Mouse (Mus musculus) midbrain, embryonic 13.5 days (tissue): ENCODE measurements around the gene Gm973. TPM values are rescaled to one million over a fixed set of nuclear protein-coding genes. Genes with fewer than 3 reads are reported as not detected.

Source experiments
- ATAC-seq: fragments of 200-750 bp; cut with Nextera tagmentation; 2 replicates; pipeline ENCODE4 v1.8.0; 2017; ENCODE audit warnings: mild to moderate bottlenecking, moderate TSS enrichment, moderate library complexity
- H3K27ac ChIP-seq: fragments of 300-500 bp; sonication (generic); 2 replicates; pipeline ENCODE4 v1.5.1; 2015; ENCODE audit warnings: inconsistent platforms, mild to moderate bottlenecking, moderate library complexity
- H3K27me3 ChIP-seq: fragments of 300-500 bp; sonication (generic); 2 replicates; pipeline ENCODE4 v1.6.1; 2015; ENCODE audit warnings: mild to moderate bottlenecking, inconsistent platforms
- H3K36me3 ChIP-seq: fragments of 300-500 bp; sonication (generic); 2 replicates; pipeline ENCODE4 v1.6.1; 2015; ENCODE audit warnings: mild to moderate bottlenecking, inconsistent platforms
- H3K4me1 ChIP-seq: fragments of 300-500 bp; sonication (generic); replicated peaks from 2 replicates; pipeline ENCODE4 v1.6.1; 2015; ENCODE audit warnings: inconsistent platforms
- H3K4me2 ChIP-seq: fragments of 300-500 bp; sonication (generic); replicated peaks from 2 replicates; pipeline ENCODE4 v1.6.1; 2015; ENCODE audit warnings: moderate library complexity, mild to moderate bottlenecking, inconsistent platforms
- H3K4me3 ChIP-seq: fragments of 300-500 bp; sonication (generic); replicated peaks from 2 replicates; pipeline ENCODE4 v1.5.1; 2015; ENCODE audit warnings: mild to moderate bottlenecking, inconsistent platforms
- H3K9ac ChIP-seq: fragments of 300-500 bp; sonication (generic); replicated peaks from 2 replicates; pipeline ENCODE4 v1.6.1; 2015; ENCODE audit warnings: mild to moderate bottlenecking, inconsistent platforms
- H3K9me3 ChIP-seq: fragments of 300-500 bp; sonication (generic); 2 replicates; pipeline ENCODE4 v1.6.1; 2016; ENCODE audit warnings: mild to moderate bottlenecking, inconsistent platforms
- WGBS: fragments of 180-500 bp; shearing (Covaris S2); methylation state at CpG from one replicate; pipeline ENCODE4 v1.1.7; 2015; 5-methylcytosine and 5-hydroxymethylcytosine counted together
- polyA plus RNA-seq: library from polyadenylated mRNA; unstranded; fragments of >200 nt; fragmentation: Nextera tagmentation; extraction: Ambion mirVana; gene quantifications from 2 replicates; pipeline ENCODE4 v1.2.1, GENCODE M21; 2015

The Gm973 gene
- 7.2 and 8.8 TPM in 2 replicates for polyA plus RNA-seq

DNA sequence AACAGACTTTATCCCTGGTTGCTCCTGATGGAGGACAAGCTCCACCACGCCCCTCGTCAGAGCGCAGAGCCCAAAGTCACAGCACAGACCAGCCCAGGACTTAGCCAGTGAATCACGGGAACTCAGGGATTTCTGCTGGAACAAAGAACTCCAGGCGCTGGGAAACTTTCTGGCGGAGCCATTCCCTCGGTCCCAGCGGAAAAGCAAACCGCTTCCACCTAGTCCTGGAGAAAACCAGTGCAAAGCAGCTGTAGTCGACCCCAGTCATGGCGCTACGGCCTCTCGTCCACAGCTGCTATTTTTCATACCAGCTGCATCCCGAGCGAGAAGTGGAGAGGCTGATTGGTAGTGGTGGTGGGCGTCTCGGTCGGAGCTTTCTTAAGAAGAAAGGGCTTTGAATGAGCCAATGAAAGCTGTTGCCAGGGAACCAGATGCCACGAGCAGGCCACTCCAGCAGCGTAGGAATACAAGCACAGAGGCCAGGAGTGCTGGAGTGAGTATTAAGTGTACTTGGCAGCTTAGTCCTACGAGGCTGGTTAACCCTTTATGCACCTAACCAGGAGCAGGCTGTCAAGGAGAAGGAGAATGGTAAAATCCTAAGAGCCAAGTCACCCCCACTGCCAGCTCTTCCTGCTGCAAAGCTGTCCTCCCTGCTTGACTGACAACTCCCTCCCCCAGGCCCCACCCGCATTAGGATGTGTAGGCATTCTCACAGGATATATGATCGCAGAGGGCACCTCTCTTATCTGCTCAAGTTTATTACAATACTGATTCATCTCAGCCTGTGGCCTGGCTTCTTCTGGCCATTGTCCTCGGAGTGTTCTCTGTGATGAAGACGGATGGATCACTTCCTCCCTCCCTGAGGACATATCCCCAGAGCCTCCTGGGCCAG, at the start of gene Gm973:
Gene Gm973 (plus strand): TSS at position 239 of the 892 bp plus-strand sequence.
- Histone ChIP-seq H3K27ac (peak within 1 kb of the TSS; percentile 93), H3K4me1 (peaks cover 28% of the 10 kb centered on the region), H3K9me3 (no peaks in the 10 kb centered on the region), H3K36me3 (no peaks in the 10 kb centered on the region), H3K4me2 (peak within 1 kb of the TSS; percentile 56), H3K9ac (peak within 1 kb of the TSS; percentile 63), H3K27me3 (no peaks in the 10 kb centered on the region), H3K4me3 (peak within 1 kb of the TSS; percentile 37)
- peak; percentile 98 for ATAC-seq
- WGBS = under 1% methylated on average over 25 of the region's 25 CpGs

DNA sequence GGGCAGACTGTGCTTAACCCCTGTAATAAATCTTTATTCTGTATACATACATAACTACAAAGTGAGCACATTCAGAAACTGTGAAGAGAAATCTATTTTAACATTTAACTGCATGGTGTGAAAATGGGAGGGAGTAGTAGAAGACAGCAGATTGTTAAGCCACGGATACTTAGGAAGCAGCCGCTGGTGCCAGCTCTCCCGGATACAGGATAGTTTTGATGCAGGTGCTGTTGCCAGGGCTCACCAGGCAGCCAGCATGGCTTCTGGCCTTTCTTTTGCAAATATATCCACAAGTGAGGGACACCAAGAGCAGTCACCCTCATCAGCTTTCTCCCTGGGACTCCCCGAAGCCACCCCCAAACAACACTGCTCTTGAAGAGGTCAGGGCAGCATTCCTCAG, 46.9 kb upstream of the Gm973 start:
- Histone ChIP-seq H3K4me1 (peaks cover 37% of the 10 kb centered on the region), H3K27ac (no peak overlapping the region), H3K9ac (no peak overlapping the region), H3K27me3 (no peaks in the 10 kb centered on the region), H3K9me3 (no peaks in the 10 kb centered on the region), H3K4me3 (no peak overlapping the region), H3K36me3 (no peaks in the 10 kb centered on the region), H3K4me2 (no peak overlapping the region)
- 19% methylated on average over 4 of the region's 4 CpGs for WGBS
- no peak for ATAC-seq

- H3K27ac ChIP-seq = no peak overlapping the region
- peaks cover 24% of the 10 kb centered on the region for H3K4me1 ChIP-seq
- 56% methylated on average over 4 of the region's 4 CpGs for WGBS
- no peak overlapping the region for H3K4me2 ChIP-seq
- 0 out of 2 replicates have a peak, but pooled peaks cover 3% of the 10 kb centered on the region for H3K27me3 ChIP-seq
- H3K4me3 ChIP-seq = no peak overlapping the region
- H3K36me3 ChIP-seq = no peaks in the 10 kb centered on the region
- no peak for ATAC-seq
- H3K9ac ChIP-seq = no peak overlapping the region
- no peaks in the 10 kb centered on the region for H3K9me3 ChIP-seq
Measured at GRCm38 (mm10) chr1:59470766-59471165, 45.3 kb upstream of the Gm973 start.

- ATAC-seq = peak; percentile 24; the same call in 1 of the 2 replicates
- Histone ChIP-seq H3K9me3 (no peaks in the 10 kb centered on the region), H3K27ac (no peak overlapping the region), H3K36me3 (no peaks in the 10 kb centered on the region), H3K4me2 (no peak overlapping the region), H3K4me3 (no peak overlapping the region), H3K27me3 (peaks cover 7% of the 10 kb centered on the region), H3K4me1 (peaks cover 17% of the 10 kb centered on the region), H3K9ac (no peak overlapping the region)
- WGBS = 12% methylated on average over 9 of the region's 11 CpGs
Measured at GRCm38 (mm10) chr1:59472368-59473180, 43.5 kb upstream of the Gm973 start.

GRCm38 (mm10) chr1:59473181-59473555, 42.9 kb upstream of the Gm973 start:
- 4% methylated on average over 4 of the region's 4 CpGs for WGBS
- H3K36me3 ChIP-seq = no peaks in the 10 kb centered on the region
- H3K4me1 ChIP-seq = peaks cover 17% of the 10 kb centered on the region
- no peak overlapping the region for H3K27ac ChIP-seq
- no peaks in the 10 kb centered on the region for H3K9me3 ChIP-seq
- ATAC-seq = no peak
- no peak overlapping the region for H3K4me3 ChIP-seq
- H3K4me2 ChIP-seq = no peak overlapping the region
- peaks cover 10% of the 10 kb centered on the region for H3K27me3 ChIP-seq
- H3K9ac ChIP-seq = no peak overlapping the region

GRCm38 (mm10) chr1:59475618-59476017, 40.4 kb upstream of the Gm973 start:
- Histone ChIP-seq H3K4me1 (peaks cover 20% of the 10 kb centered on the region), H3K4me3 (no peak overlapping the region), H3K9me3 (no peaks in the 10 kb centered on the region), H3K9ac (no peak overlapping the region), H3K27me3 (peaks cover 21% of the 10 kb centered on the region), H3K36me3 (no peaks in the 10 kb centered on the region), H3K4me2 (no peak overlapping the region), H3K27ac (no peak overlapping the region)
- 44% methylated on average over 2 of the region's 2 CpGs for WGBS
- no peak for ATAC-seq

DNA sequence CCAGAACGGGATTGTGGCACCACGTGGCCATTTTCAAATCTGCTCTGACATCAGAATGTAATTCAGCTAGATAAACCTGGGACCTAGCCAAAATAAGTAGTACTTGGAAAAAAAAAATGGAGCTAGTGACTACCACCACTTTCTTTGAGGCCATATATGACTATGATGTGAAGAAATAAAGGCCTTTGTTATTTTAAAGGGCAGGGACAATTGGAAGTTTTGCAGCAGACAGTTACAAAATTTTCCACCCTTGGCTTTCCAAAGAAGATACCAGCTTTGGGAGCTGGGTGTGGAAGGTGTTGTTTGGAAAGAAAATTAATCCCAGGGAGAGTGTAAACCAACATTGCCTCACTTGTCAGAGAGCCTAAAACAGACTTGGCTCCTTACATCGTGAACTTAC, 37.2 kb upstream of the Gm973 start:
- WGBS = 89% methylated on average over 3 of the region's 3 CpGs

DNA sequence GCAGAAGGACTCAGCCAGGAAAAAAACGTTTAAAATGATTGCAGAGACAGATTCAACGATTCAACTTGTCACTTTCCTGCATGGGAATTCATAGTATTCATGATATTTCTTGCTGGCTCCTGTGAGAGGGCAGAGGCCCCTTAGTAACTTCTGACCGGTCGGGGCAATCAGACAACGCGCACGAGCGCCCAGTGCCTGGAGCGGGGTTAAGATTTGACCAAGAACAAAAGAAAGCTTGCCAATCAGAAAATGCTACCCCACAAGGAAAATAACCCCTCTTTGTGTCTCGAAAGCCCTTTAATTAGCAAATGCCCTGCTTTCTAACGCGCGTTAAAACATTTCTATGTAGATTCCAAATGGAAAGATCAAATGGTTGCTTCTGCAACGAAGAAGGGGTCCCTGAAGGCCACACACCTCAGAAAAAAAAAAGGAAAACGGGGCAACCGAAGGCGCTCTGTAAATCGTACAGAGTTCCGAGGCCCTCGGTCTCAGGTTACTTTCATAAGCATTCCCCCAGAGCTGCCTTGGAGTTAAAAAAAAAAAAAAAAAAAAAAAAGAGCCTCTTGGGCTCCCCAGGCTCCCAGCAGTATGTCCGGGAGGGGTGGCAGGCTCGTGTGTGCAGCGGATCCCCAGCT, 35.1 kb upstream of the Gm973 start:
- peak overlapping the region; percentile 99 for H3K4me2 ChIP-seq
- peak overlapping the region; percentile 53; the same call in 1 of the 2 replicates for H3K9ac ChIP-seq
- peak overlapping the region; percentile 75 for H3K27ac ChIP-seq
- H3K4me1 ChIP-seq = peaks cover 51% of the 10 kb centered on the region
- peak overlapping the region; percentile 62 for H3K4me3 ChIP-seq
- H3K9me3 ChIP-seq = no peaks in the 10 kb centered on the region
- H3K27me3 ChIP-seq = peaks cover 39% of the 10 kb centered on the region
- WGBS = under 1% methylated on average over 23 of the region's 23 CpGs
- ATAC-seq = no peak
- no peaks in the 10 kb centered on the region for H3K36me3 ChIP-seq

More for the DNA sequence above, 37.2 kb upstream of the Gm973 start:
- Histone ChIP-seq H3K9ac (no peak overlapping the region), H3K27ac (no peak overlapping the region), H3K4me2 (no peak overlapping the region), H3K4me3 (no peak overlapping the region), H3K4me1 (peaks cover 31% of the 10 kb centered on the region), H3K36me3 (no peaks in the 10 kb centered on the region), H3K9me3 (no peaks in the 10 kb centered on the region), H3K27me3 (peaks cover 34% of the 10 kb centered on the region)
- no peak for ATAC-seq

GRCm38 (mm10) chr1:59481456-59482291, 34.4 kb upstream of the Gm973 start:
- H3K36me3 ChIP-seq = no peaks in the 10 kb centered on the region
- H3K4me1 ChIP-seq = peaks cover 54% of the 10 kb centered on the region
- H3K4me2 ChIP-seq = peak overlapping the region; percentile 99
- peak; percentile 93 for ATAC-seq
- WGBS = under 1% methylated on average over 56 of the region's 57 CpGs
- H3K9me3 ChIP-seq = no peaks in the 10 kb centered on the region
- peak overlapping the region; percentile 75 for H3K27ac ChIP-seq
- peaks cover 35% of the 10 kb centered on the region for H3K27me3 ChIP-seq
- H3K4me3 ChIP-seq = peak overlapping the region; percentile 62
- peak overlapping the region; percentile 76 for H3K9ac ChIP-seq

DNA sequence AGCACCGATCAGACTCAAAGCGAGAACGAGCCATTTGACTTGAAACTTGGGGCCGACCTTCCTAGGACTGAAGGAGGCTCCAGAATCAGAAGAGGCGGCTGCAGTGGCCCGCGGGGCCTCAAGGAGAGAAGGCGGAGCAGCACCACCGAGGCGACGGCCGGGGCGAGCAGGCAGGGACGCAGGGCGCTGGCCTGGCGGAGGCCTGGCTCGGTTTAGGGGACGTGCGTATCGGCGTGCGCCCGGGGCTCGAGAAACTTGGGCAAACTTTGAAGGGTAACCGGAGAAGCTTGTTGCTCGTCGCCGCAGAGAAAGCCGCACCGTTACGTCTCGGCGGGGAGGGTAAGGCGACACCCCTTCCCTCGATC, 33.8 kb upstream of the Gm973 start, which contains the start of gene Fzd7:
Gene Fzd7 (plus strand): TSS at position 94 of the 365 bp plus-strand sequence.
- peaks cover 37% of the 10 kb centered on the region for H3K27me3 ChIP-seq
- peak; percentile 46 for ATAC-seq
- H3K4me3 ChIP-seq = peak within 1 kb of the TSS; percentile 62
- H3K9ac ChIP-seq = peak within 1 kb of the TSS; percentile 76
- WGBS = 0% methylated on average over 35 of the region's 35 CpGs
- peak within 1 kb of the TSS; percentile 75 for H3K27ac ChIP-seq
- H3K9me3 ChIP-seq = no peaks in the 10 kb centered on the region
- no peaks in the 10 kb centered on the region for H3K36me3 ChIP-seq
- peaks cover 59% of the 10 kb centered on the region for H3K4me1 ChIP-seq
- peak within 1 kb of the TSS; percentile 99 for H3K4me2 ChIP-seq
